Mouse (Mus musculus) adrenal gland, postnatal 36 days (tissue): ENCODE data around the gene Bcl11a. TPM values are rescaled to one million over a fixed set of nuclear protein-coding genes. Genes with fewer than 3 reads are reported as not detected.

Experiments
- DNase-seq, 2 experiments: peaks; one replicate each; pipeline ENCODE4 v3.0.0; 2021; ENCODE audit warnings: mixed read lengths in 1 of 2
- total RNA-seq, 2 experiments: library from RNA; stranded (reverse); gene quantifications; 2 replicates each; pipeline ENCODE4 v1.2.3; 2021

The Bcl11a gene
- total RNA-seq, 2 experiments from 2014 or later, result 4.9 to 5.4 TPM

GRCm38 (mm10) chr11:24079392-24080391, 1.8 kb downstream of the Bcl11a start:
- DNase-seq, result peak; percentile 46 to 51

GRCm38 (mm10) chr11:24080541-24080940, 2.7 kb downstream of the Bcl11a start:
- DNase-seq, result peak; percentile 31 to 61

GRCm38 (mm10) chr11:24081016-24081686, 3.3 kb downstream of the Bcl11a start:
- peak; percentile 66 to 78 for DNase-seq

- peak; percentile 67 to 74 for DNase-seq
Observed at GRCm38 (mm10) chr11:24081687-24082384, 4.0 kb downstream of the Bcl11a start.

GRCm38 (mm10) chr11:24082385-24083075, 4.7 kb downstream of the Bcl11a start:
- no peak for DNase-seq

- no peak for DNase-seq
Observed at GRCm38 (mm10) chr11:24083076-24083405, 5.2 kb downstream of the Bcl11a start.

- no peak for DNase-seq
Observed at GRCm38 (mm10) chr11:24083423-24083822, 5.6 kb downstream of the Bcl11a start.

GRCm38 (mm10) chr11:24084077-24084476, 6.2 kb downstream of the Bcl11a start:
- no peak for DNase-seq

- no peak for DNase-seq
Observed at GRCm38 (mm10) chr11:24084590-24084989, 6.7 kb downstream of the Bcl11a start.

- peak; percentile 44 to 59 for DNase-seq
Observed at GRCm38 (mm10) chr11:24085986-24086385, 8.1 kb downstream of the Bcl11a start.

GRCm38 (mm10) chr11:24087069-24087468, 9.2 kb downstream of the Bcl11a start:
- no peak for DNase-seq

GRCm38 (mm10) chr11:24090443-24090842, 12.6 kb downstream of the Bcl11a start:
- DNase-seq, result no peak

- no peak for DNase-seq
Observed at GRCm38 (mm10) chr11:24091393-24092080, 13.7 kb downstream of the Bcl11a start.

GRCm38 (mm10) chr11:24092618-24093017, 14.8 kb downstream of the Bcl11a start:
- no peak for DNase-seq

GRCm38 (mm10) chr11:24094086-24094487, 16.2 kb downstream of the Bcl11a start:
- DNase-seq, result no peak

GRCm38 (mm10) chr11:24095236-24095635, 17.4 kb downstream of the Bcl11a start:
- no peak for DNase-seq

- no peak for DNase-seq
Observed at GRCm38 (mm10) chr11:24095656-24096353, 17.9 kb downstream of the Bcl11a start.

- no peak for DNase-seq
Observed at GRCm38 (mm10) chr11:24096483-24096882, 18.6 kb downstream of the Bcl11a start.

GRCm38 (mm10) chr11:24097026-24097425, 19.2 kb downstream of the Bcl11a start:
- DNase-seq, result no peak

- no peak for DNase-seq
Observed at GRCm38 (mm10) chr11:24098069-24098468, 20.2 kb downstream of the Bcl11a start.

GRCm38 (mm10) chr11:24098662-24099061, 20.8 kb downstream of the Bcl11a start:
- DNase-seq, result no peak
